Mouse (Mus musculus) lung, embryonic 15.5 days (tissue): Measurements from ENCODE around the gene Ssbp1. TPM values are rescaled to one million over a fixed set of nuclear protein-coding genes. Genes with fewer than 3 reads are reported as not detected.
A peak's percentile ranks its signal among the peaks of the same experiment; 100 is the strongest.

ENCODE experiments used
- ATAC-seq: fragments of 200-750 bp; cut with Nextera tagmentation; 2 replicates; pipeline ENCODE4 v1.8.0; 2017; ENCODE audit warnings: moderate number of reproducible peaks, borderline replicate concordance; ENCODE audit not compliant: low FRiP score, low TSS enrichment; ENCODE audit errors: extremely low read depth
- H3K27ac ChIP-seq: fragments of 300-500 bp; sonication (generic); 2 replicates; pipeline ENCODE4 v1.5.1; 2015; ENCODE audit warnings: moderate library complexity, mild to moderate bottlenecking, inconsistent platforms
- H3K27me3 ChIP-seq: fragments of 300-500 bp; sonication (generic); 2 replicates; pipeline ENCODE4 v1.6.1; 2015; ENCODE audit warnings: inconsistent platforms
- H3K36me3 ChIP-seq: fragments of 300-500 bp; sonication (generic); 2 replicates; pipeline ENCODE4 v1.6.1; 2015; ENCODE audit warnings: inconsistent platforms
- H3K4me1 ChIP-seq: fragments of 300-500 bp; sonication (generic); 2 replicates; pipeline ENCODE4 v1.6.1; 2015; ENCODE audit warnings: inconsistent platforms
- H3K4me2 ChIP-seq: fragments of 300-500 bp; sonication (generic); 2 replicates; pipeline ENCODE4 v1.6.1; 2015; ENCODE audit warnings: inconsistent platforms, mild to moderate bottlenecking, moderate library complexity
- H3K4me3 ChIP-seq: fragments of 300-500 bp; sonication (generic); 2 replicates; pipeline ENCODE4 v1.5.1; 2015; ENCODE audit warnings: mild to moderate bottlenecking, inconsistent platforms
- H3K9ac ChIP-seq: fragments of 300-500 bp; sonication (generic); 2 replicates; pipeline ENCODE4 v1.6.1; 2015; ENCODE audit warnings: inconsistent platforms
- H3K9me3 ChIP-seq: fragments of 300-500 bp; sonication (generic); 2 replicates; pipeline ENCODE4 v1.6.1; 2016; ENCODE audit warnings: inconsistent platforms
- WGBS: fragments of 180-500 bp; shearing (Covaris S2); methylation state at CpG from one replicate; pipeline ENCODE4 v1.1.7; 2015; 5-methylcytosine and 5-hydroxymethylcytosine counted together
- polyA plus RNA-seq: library from polyadenylated mRNA; unstranded; fragments of >200 nt; fragmentation: Nextera tagmentation; extraction: Ambion mirVana; gene quantifications from 2 replicates; pipeline ENCODE4 v1.2.1, GENCODE M21; 2015

Gene Ssbp1
- 133 and 134 TPM in 2 replicates for polyA plus RNA-seq

GRCm38 (mm10) chr6:40470916-40471719 is at the start of gene Ssbp1:
TSS of gene Ssbp1 (plus strand) at chr6:40471352.
- Histone ChIP-seq H3K4me2 (peak within 1 kb of the TSS; percentile 71), H3K9ac (peak within 1 kb of the TSS; percentile 85), H3K9me3 (no peaks in the 10 kb centered on the region), H3K4me1 (peaks cover 4% of the 10 kb centered on the region), H3K27me3 (no peaks in the 10 kb centered on the region), H3K36me3 (peaks cover 29% of the 10 kb centered on the region), H3K27ac (peak within 1 kb of the TSS; percentile 95), H3K4me3 (peak within 1 kb of the TSS; percentile 69)
- peak; percentile 94 for ATAC-seq
- 2% methylated on average over 54 of the region's 54 CpGs for WGBS

GRCm38 (mm10) chr6:40423013-40423412 is 48.1 kb upstream of the Ssbp1 start:
- Histone ChIP-seq H3K9ac (no peak overlapping the region), H3K36me3 (no peaks in the 10 kb centered on the region), H3K4me3 (no peak overlapping the region), H3K4me2 (no peak overlapping the region), H3K27ac (no peak overlapping the region), H3K27me3 (no peaks in the 10 kb centered on the region), H3K9me3 (no peaks in the 10 kb centered on the region), H3K4me1 (no peaks in the 10 kb centered on the region)
- ATAC-seq, result no peak
- WGBS, result 86% methylated on average over 1 of the region's 1 CpGs

DNA sequence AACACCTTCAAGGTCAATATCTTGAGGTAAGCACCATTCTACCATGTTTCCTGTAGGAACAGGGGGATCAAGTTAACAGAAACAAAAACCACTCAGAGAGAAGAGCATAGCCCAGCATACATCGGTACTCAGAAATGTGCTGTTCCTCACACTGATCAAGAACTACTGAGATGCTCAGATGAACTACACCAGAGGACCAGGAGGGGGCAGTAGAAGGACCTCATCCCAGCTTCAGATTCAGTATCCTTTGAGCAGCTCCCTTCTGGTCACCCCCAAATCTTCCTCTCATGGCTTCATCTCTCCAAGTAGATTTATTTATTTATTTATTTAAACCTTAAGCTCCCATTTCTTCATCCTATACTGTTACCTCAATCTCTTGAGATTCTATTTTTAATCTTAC is 47.4 kb upstream of the Ssbp1 start:
- Histone ChIP-seq H3K27ac (no peak overlapping the region), H3K36me3 (no peaks in the 10 kb centered on the region), H3K4me3 (no peak overlapping the region), H3K9me3 (no peaks in the 10 kb centered on the region), H3K4me1 (no peaks in the 10 kb centered on the region), H3K27me3 (no peaks in the 10 kb centered on the region), H3K9ac (no peak overlapping the region), H3K4me2 (no peak overlapping the region)
- ATAC-seq, result no peak
- WGBS, result 33% methylated on average over 1 of the region's 1 CpGs

DNA sequence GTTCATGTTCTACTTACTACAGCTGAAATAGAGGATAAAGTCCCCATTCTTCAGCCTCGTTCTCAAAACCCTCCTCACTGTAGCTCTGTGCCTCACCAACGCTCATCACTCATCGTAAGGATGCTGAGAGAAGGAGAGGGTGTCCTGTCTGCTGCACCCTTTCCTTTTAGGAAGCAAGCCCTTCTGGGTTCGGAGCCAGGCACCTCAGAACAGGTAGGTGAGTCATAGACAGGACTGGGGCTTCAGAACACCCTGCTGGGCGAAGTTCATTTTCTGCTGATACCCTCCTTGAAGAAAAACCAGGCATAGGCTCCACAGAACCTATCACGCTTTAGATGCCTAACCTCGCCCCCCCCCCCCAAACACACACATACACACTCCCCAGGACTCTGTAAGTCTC is 43.7 kb upstream of the Ssbp1 start:
- ATAC-seq, result no peak
- H3K4me2 ChIP-seq, result no peak overlapping the region
- H3K36me3 ChIP-seq, result no peaks in the 10 kb centered on the region
- H3K9me3 ChIP-seq, result no peaks in the 10 kb centered on the region
- H3K27ac ChIP-seq, result no peak overlapping the region
- H3K4me3 ChIP-seq, result no peak overlapping the region
- WGBS, result 78% methylated on average over 7 of the region's 7 CpGs
- H3K4me1 ChIP-seq, result peaks cover 19% of the 10 kb centered on the region; the same call in 1 of the 2 replicates
- no peak overlapping the region for H3K9ac ChIP-seq
- no peaks in the 10 kb centered on the region for H3K27me3 ChIP-seq

DNA sequence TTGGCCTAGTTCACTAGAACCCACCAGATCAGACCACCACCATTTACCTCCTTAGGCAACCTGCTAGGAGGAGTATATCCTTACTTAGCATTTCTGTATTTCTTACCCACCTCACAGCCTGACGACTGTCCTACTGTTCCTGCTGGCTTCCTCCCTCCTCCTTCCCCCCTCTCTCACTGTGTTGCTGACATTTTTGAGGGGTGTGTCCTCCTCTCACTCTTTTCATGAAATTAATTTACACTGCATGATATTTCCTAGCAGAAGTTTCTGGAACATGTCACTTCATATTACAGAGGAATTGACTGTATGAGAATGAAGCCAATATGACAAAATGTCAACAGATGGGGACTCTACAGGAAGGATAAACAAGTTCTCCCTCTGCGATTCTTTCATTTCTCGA is 42.5 kb upstream of the Ssbp1 start:
- ATAC-seq, result no peak
- Histone ChIP-seq H3K9ac (no peak overlapping the region), H3K4me1 (peaks cover 19% of the 10 kb centered on the region; the same call in 1 of the 2 replicates), H3K4me2 (no peak overlapping the region), H3K4me3 (no peak overlapping the region), H3K27ac (no peak overlapping the region), H3K27me3 (no peaks in the 10 kb centered on the region), H3K36me3 (no peaks in the 10 kb centered on the region), H3K9me3 (no peaks in the 10 kb centered on the region)
- WGBS, result 50% methylated on average over 3 of the region's 3 CpGs

DNA sequence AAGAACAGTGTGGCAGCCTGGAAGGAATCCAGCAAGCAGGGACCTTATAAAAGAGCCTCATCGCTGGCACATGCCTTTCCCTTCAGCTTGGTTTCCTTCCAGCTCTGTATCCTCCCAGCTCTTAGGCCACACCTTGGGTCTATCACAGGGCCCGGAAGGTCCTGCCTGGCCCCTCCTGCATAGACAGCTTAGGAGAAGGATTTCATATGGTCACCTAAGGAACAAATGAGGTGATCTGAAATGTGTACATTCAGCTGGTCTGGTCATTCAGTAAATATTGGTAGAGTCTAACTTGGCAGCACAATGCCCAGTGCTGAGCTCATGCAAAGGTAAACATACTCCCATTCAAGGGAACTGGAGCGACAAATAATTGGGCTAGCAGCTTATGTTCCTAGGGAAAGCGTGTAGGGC is 41.6 kb upstream of the Ssbp1 start:
- no peaks in the 10 kb centered on the region for H3K9me3 ChIP-seq
- H3K4me1 ChIP-seq, result peaks cover 19% of the 10 kb centered on the region
- no peaks in the 10 kb centered on the region for H3K27me3 ChIP-seq
- H3K4me2 ChIP-seq, result no peak overlapping the region
- no peak overlapping the region; the same call in 1 of the 2 replicates for H3K27ac ChIP-seq
- no peak overlapping the region for H3K4me3 ChIP-seq
- peak; percentile 58; the same call in 1 of the 2 replicates for ATAC-seq
- H3K9ac ChIP-seq, result no peak overlapping the region
- no peaks in the 10 kb centered on the region for H3K36me3 ChIP-seq
- WGBS, result 45% methylated on average over 4 of the region's 4 CpGs

- 70% methylated on average over 3 of the region's 3 CpGs for WGBS
- ATAC-seq, result no peak
- no peaks in the 10 kb centered on the region for H3K27me3 ChIP-seq
Observed at GRCm38 (mm10) chr6:40430251-40430650, 40.9 kb upstream of the Ssbp1 start.

GRCm38 (mm10) chr6:40430878-40431277 is 40.3 kb upstream of the Ssbp1 start:
- H3K4me3 ChIP-seq, result no peak overlapping the region
- no peak overlapping the region for H3K4me2 ChIP-seq
- 59% methylated on average over 3 of the region's 3 CpGs for WGBS
- H3K9ac ChIP-seq, result no peak overlapping the region
- ATAC-seq, result no peak
- peaks cover 25% of the 10 kb centered on the region for H3K4me1 ChIP-seq
- H3K27ac ChIP-seq, result no peak overlapping the region
- no peaks in the 10 kb centered on the region for H3K36me3 ChIP-seq
- no peaks in the 10 kb centered on the region for H3K9me3 ChIP-seq
- H3K27me3 ChIP-seq, result no peaks in the 10 kb centered on the region

More at GRCm38 (mm10) chr6:40430251-40430650, 40.9 kb upstream of the Ssbp1 start:
- peaks cover 25% of the 10 kb centered on the region for H3K4me1 ChIP-seq
- no peaks in the 10 kb centered on the region for H3K9me3 ChIP-seq
- no peak overlapping the region for H3K4me2 ChIP-seq
- peak overlapping the region; percentile 45; the same call in 1 of the 2 replicates for H3K27ac ChIP-seq
- H3K9ac ChIP-seq, result no peak overlapping the region
- H3K36me3 ChIP-seq, result no peaks in the 10 kb centered on the region
- H3K4me3 ChIP-seq, result no peak overlapping the region

GRCm38 (mm10) chr6:40431356-40431755 is 39.8 kb upstream of the Ssbp1 start:
- no peak overlapping the region for H3K9ac ChIP-seq
- peaks cover 28% of the 10 kb centered on the region for H3K4me1 ChIP-seq
- no peak overlapping the region for H3K27ac ChIP-seq
- H3K36me3 ChIP-seq, result no peaks in the 10 kb centered on the region
- no peaks in the 10 kb centered on the region for H3K9me3 ChIP-seq
- ATAC-seq, result no peak
- H3K4me3 ChIP-seq, result no peak overlapping the region
- H3K4me2 ChIP-seq, result no peak overlapping the region
- 43% methylated on average over 4 of the region's 4 CpGs for WGBS
- no peaks in the 10 kb centered on the region for H3K27me3 ChIP-seq

DNA sequence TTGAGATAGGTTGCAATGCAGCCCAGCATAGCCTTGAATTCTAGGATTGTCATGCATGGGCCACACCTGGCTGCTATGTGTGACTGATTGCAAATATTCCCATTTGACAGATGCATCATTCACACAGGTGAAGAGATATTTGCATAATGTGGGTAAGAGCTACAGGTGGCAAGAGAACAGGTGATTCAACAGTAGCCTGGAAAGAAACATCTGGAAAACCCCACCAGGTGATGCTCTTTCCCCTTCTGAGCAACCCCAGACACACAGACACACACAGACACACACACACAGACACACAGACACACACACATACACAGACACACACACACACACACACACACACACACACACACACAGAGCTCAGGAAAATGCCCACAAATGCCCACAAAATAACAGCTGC is 39.3 kb upstream of the Ssbp1 start:
- H3K36me3 ChIP-seq, result no peaks in the 10 kb centered on the region
- peaks cover 30% of the 10 kb centered on the region for H3K4me1 ChIP-seq
- no peak overlapping the region for H3K9ac ChIP-seq
- no peaks in the 10 kb centered on the region for H3K9me3 ChIP-seq
- H3K27ac ChIP-seq, result no peak overlapping the region
- H3K4me3 ChIP-seq, result no peak overlapping the region
- H3K27me3 ChIP-seq, result no peaks in the 10 kb centered on the region; the same call in 1 of the 2 replicates
- H3K4me2 ChIP-seq, result no peak overlapping the region
- ATAC-seq, result no peak

- WGBS, result 86% methylated on average over 17 of the region's 17 CpGs
- Histone ChIP-seq H3K9ac (no peak overlapping the region), H3K36me3 (no peaks in the 10 kb centered on the region), H3K27ac (no peak overlapping the region), H3K27me3 (peaks cover 5% of the 10 kb centered on the region; the same call in 1 of the 2 replicates), H3K4me3 (no peak overlapping the region), H3K4me1 (peaks cover 30% of the 10 kb centered on the region), H3K9me3 (no peaks in the 10 kb centered on the region), H3K4me2 (no peak overlapping the region)
- no peak for ATAC-seq
Observed at GRCm38 (mm10) chr6:40432346-40433275, 38.5 kb upstream of the Ssbp1 start.

- peak overlapping the region; percentile 93 for H3K4me2 ChIP-seq
- no peaks in the 10 kb centered on the region for H3K36me3 ChIP-seq
- H3K27ac ChIP-seq, result no peak overlapping the region
- peak overlapping the region; percentile 83 for H3K9ac ChIP-seq
- no peak for ATAC-seq
- H3K4me1 ChIP-seq, result peaks cover 25% of the 10 kb centered on the region
- no peaks in the 10 kb centered on the region for H3K9me3 ChIP-seq
- WGBS, result 14% methylated on average over 7 of the region's 7 CpGs
- peaks cover 8% of the 10 kb centered on the region; the same call in 1 of the 2 replicates for H3K27me3 ChIP-seq
- H3K4me3 ChIP-seq, result peak overlapping the region; percentile 91
Observed at GRCm38 (mm10) chr6:40434697-40435096, 36.5 kb upstream of the Ssbp1 start.
